Mouse (Mus musculus) adrenal gland, adult (tissue): ENCODE measurements at regions not wholly inside any gene's neighbourhood (a gene's known extent, or its start where the extent isn't known, plus 50 kb on each side); places are given as distances from the start of the nearest gene placed in this dataset.

Experiments
- DNase-seq, 2 experiments: peaks; one replicate each; pipeline ENCODE4 v3.0.0; 2022 to 2023; ENCODE audit warnings: low spot score in 1 of 2; ENCODE audit not compliant: inconsistent age in 2 of 2

- DNase-seq: peak; percentile 61 to 75
Observed at GRCm38 (mm10) chr1:138343451-138343850, 69.9 kb downstream of the Atp6v1g3 start.

GRCm38 (mm10) chr1:138344920-138345319, 71.4 kb downstream of the Atp6v1g3 start:
- no peak for DNase-seq

- no peak for DNase-seq
Observed at GRCm38 (mm10) chr1:138345992-138346391, 72.5 kb downstream of the Atp6v1g3 start.

- no peak for DNase-seq
Observed at GRCm38 (mm10) chr1:138346904-138347303, 73.4 kb downstream of the Atp6v1g3 start.

GRCm38 (mm10) chr1:138348447-138348846, 74.9 kb downstream of the Atp6v1g3 start:
- peak; percentile 75 to 85 for DNase-seq

GRCm38 (mm10) chr1:138349099-138349498, 75.6 kb downstream of the Atp6v1g3 start:
- no peak for DNase-seq

- peak; percentile 42 to 53 for DNase-seq
Observed at GRCm38 (mm10) chr1:138356407-138356806, 82.9 kb downstream of the Atp6v1g3 start.

- no peak for DNase-seq
Observed at GRCm38 (mm10) chr1:138362684-138363472, 89.3 kb downstream of the Atp6v1g3 start.

GRCm38 (mm10) chr1:138369953-138370482, 96.5 kb downstream of the Atp6v1g3 start:
- no peak for DNase-seq

GRCm38 (mm10) chr1:138371474-138371873, 97.9 kb downstream of the Atp6v1g3 start:
- no peak for DNase-seq

- no peak for DNase-seq
Observed at GRCm38 (mm10) chr1:138384146-138384545, 110.6 kb downstream of the Atp6v1g3 start.

- DNase-seq: peak in 1 of 2 experiments; percentile 25
Observed at GRCm38 (mm10) chr1:138385156-138385841, 111.8 kb downstream of the Atp6v1g3 start.

- no peak for DNase-seq
Observed at GRCm38 (mm10) chr1:138386001-138386400, 112.5 kb downstream of the Atp6v1g3 start.

- no peak for DNase-seq
Observed at GRCm38 (mm10) chr1:138388634-138389033, 115.1 kb downstream of the Atp6v1g3 start.

GRCm38 (mm10) chr1:138389676-138390075, 116.1 kb downstream of the Atp6v1g3 start:
- DNase-seq: no peak

- DNase-seq: peak in 1 of 2 experiments; percentile 32
Observed at GRCm38 (mm10) chr1:138418610-138419009, 145.1 kb downstream of the Atp6v1g3 start.

GRCm38 (mm10) chr1:138427416-138427815, 153.9 kb downstream of the Atp6v1g3 start:
- DNase-seq: no peak
